In the genomic region with DNA sequence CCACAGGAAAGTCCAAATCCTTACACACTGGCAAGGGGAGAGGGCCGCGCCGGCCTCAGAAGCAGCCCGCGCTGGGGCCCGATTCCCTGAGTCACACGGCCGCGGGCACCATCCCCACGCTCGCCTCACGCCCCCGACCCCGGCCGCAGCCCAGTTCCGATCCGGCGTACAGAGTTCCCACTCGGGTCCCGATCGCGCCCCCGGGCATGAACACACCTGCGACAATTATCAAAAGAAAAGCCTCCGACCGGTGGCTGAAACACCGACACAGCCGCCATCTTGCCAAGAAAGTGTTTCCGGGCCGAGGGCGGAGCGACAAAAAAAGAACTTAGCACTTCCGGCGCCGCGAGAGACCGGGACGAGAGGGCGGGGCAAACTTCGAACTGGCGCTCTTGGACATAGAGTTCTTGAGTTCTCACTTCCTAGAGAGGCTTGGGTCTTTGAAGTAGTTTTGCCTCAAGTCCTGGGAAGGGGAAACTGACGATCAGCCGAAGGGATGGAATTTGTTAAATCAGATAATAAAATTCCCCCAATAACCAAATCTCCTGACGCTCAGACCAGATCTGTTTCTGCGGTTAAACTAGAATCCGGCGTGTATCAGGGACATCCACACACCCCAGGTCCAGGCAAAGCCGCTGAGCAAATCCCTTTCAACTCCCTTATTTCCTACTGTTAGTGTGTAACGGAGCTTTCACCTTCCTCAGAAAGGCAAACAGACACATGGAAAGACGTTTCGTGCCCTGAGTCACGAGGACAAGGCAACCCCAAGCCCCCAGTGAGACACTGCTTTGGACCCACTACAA, we compare ENCODE assay signal across 8 mouse cellular contexts. TPM values are rescaled to one million over a fixed set of nuclear protein-coding genes. Genes with fewer than 3 reads are reported as not detected.
DNase-seq lines count a peak whose midpoint lies in the region; ATAC-seq and TF ChIP-seq lines count a peak whose summit lies in the region.

A gene (minus strand): TSS at position 463 of the 803 bp plus-strand sequence.

- H3K4me1 ChIP-seq in embryonic facial prominence, embryonic 14.5 days (ENCODE audit: control insufficient read depth, insufficient read depth, low read length): peaks cover 10% of the 10 kb centered on the region; the same call in 1 of the 2 replicates
- peaks cover 3% of the 10 kb centered on the region for H3K4me1 ChIP-seq in heart, adult 2 months (ENCODE audit: control insufficient read depth, insufficient read depth, low read length)
- peaks cover 21% of the 10 kb centered on the region for H3K4me1 ChIP-seq in limb, embryonic 13.5 days
- H3K4me1 ChIP-seq in midbrain, embryonic 16.5 days (ENCODE audit: control insufficient read depth, insufficient read depth, low read length): peaks cover 24% of the 10 kb centered on the region

- peaks cover 36% of the 10 kb centered on the region for H3K36me3 ChIP-seq in embryonic facial prominence, embryonic 14.5 days (ENCODE audit: control insufficient read depth, insufficient read depth, low read length)
- H3K36me3 ChIP-seq in heart, adult 2 months (ENCODE audit: control insufficient read depth, insufficient read depth, low read length): peaks cover 13% of the 10 kb centered on the region
- peaks cover 29% of the 10 kb centered on the region for H3K36me3 ChIP-seq in limb, embryonic 13.5 days
- H3K36me3 ChIP-seq in midbrain, embryonic 16.5 days (ENCODE audit: control insufficient read depth, insufficient read depth, low read length): peaks cover 14% of the 10 kb centered on the region

- DNase-seq in 3T3-L1 (ENCODE audit: low read depth, low spot score): peak; percentile 96
- peak; percentile 60 to 80 for DNase-seq in adrenal gland, postnatal 4 days (ENCODE audit: low spot score in 2 of 2)
- DNase-seq in embryonic facial prominence, embryonic 14.5 days (ENCODE audit: low spot score): peak; percentile 97
- DNase-seq in heart, adult 2 months: peak; percentile 87 to 90
- DNase-seq in kidney, adult 8-10 months: peak; percentile 90 to 93
- DNase-seq in spleen, postnatal 10 days (ENCODE audit: low spot score in 2 of 2): peak; percentile 75 to 94

- H3K79me2 ChIP-seq in heart, adult 2 months (replicated peaks; ENCODE audit: control insufficient read depth, insufficient read depth, low read length): peaks cover 4% of the 10 kb centered on the region

- no peak for TF ChIP-seq CTCF in heart, adult 2 months (IDR thresholded peaks at IDR 0.05)

- peak; percentile 89 for ATAC-seq in embryonic facial prominence, embryonic 14.5 days (ENCODE audit: low read depth)
- peak; percentile 93 for ATAC-seq in limb, embryonic 13.5 days (ENCODE audit: low FRiP score, low read depth)
- ATAC-seq in midbrain, embryonic 16.5 days: peak; percentile 81

- peak within 1 kb of the TSS; percentile 72 for H3K27ac ChIP-seq in embryonic facial prominence, embryonic 14.5 days (replicated peaks; ENCODE audit: low read depth, low read length)
- H3K27ac ChIP-seq in heart, adult 2 months: peak within 1 kb of the TSS; percentile 79
- H3K27ac ChIP-seq in limb, embryonic 13.5 days: peak within 1 kb of the TSS; percentile 59; the same call in 1 of the 2 replicates
- H3K27ac ChIP-seq in midbrain, embryonic 16.5 days (ENCODE audit: low read length): peak within 1 kb of the TSS; percentile 65

- intact Hi-C loops in heart, adult 2 months (cut with DNase I): loop anchor here (10.0 kb wide), 1 partner anchor 361 kb away; a partner anchor contains a TSS

- no peaks in the 10 kb centered on the region for H3K9me3 ChIP-seq in embryonic facial prominence, embryonic 14.5 days (ENCODE audit: control insufficient read depth, low read length)
- H3K9me3 ChIP-seq in limb, embryonic 13.5 days: peaks cover 3% of the 10 kb centered on the region; the same call in 1 of the 2 replicates
- no peaks in the 10 kb centered on the region for H3K9me3 ChIP-seq in midbrain, embryonic 16.5 days (replicated peaks; ENCODE audit: control insufficient read depth, low read length, poor library complexity, severe bottlenecking)

- TF ChIP-seq EP300 in heart, adult 2 months (IDR thresholded peaks at IDR 0.05; ENCODE audit: insufficient read depth, low read depth, low read length): no peak

- peak within 1 kb of the TSS; percentile 90 for H3K9ac ChIP-seq in embryonic facial prominence, embryonic 14.5 days (ENCODE audit: low read depth, low read length)
- peak within 1 kb of the TSS; percentile 92 for H3K9ac ChIP-seq in heart, adult 2 months (ENCODE audit: low read depth, low read length)
- peak within 1 kb of the TSS; percentile 90 for H3K9ac ChIP-seq in limb, embryonic 13.5 days
- H3K9ac ChIP-seq in midbrain, embryonic 16.5 days (ENCODE audit: low read depth, low read length): peak within 1 kb of the TSS; percentile 80

- H3K4me3 ChIP-seq in embryonic facial prominence, embryonic 14.5 days (ENCODE audit: low read depth, low read length): peak within 1 kb of the TSS; percentile 76
- H3K4me3 ChIP-seq in heart, adult 2 months: peak within 1 kb of the TSS; percentile 85
- H3K4me3 ChIP-seq in limb, embryonic 13.5 days: peak within 1 kb of the TSS; percentile 92
- H3K4me3 ChIP-seq in midbrain, embryonic 16.5 days (ENCODE audit: low read depth, low read length): peak within 1 kb of the TSS; percentile 68

- WGBS in embryonic facial prominence, embryonic 14.5 days: 2% methylated on average over 52 of the region's 52 CpGs
- WGBS in heart, adult 2 months: 2% methylated on average over 52 of the region's 52 CpGs
- 1% methylated on average over 52 of the region's 52 CpGs for WGBS in limb, embryonic 13.5 days
- WGBS in midbrain, embryonic 16.5 days: 1% methylated on average over 52 of the region's 52 CpGs

- no peaks in the 10 kb centered on the region for H3K27me3 ChIP-seq in embryonic facial prominence, embryonic 14.5 days (replicated peaks; ENCODE audit: control insufficient read depth, insufficient read depth, low read length)
- no peaks in the 10 kb centered on the region for H3K27me3 ChIP-seq in heart, adult 2 months (ENCODE audit: control insufficient read depth, insufficient read depth, low read length)
- no peaks in the 10 kb centered on the region for H3K27me3 ChIP-seq in limb, embryonic 13.5 days
- H3K27me3 ChIP-seq in midbrain, embryonic 16.5 days (ENCODE audit: control insufficient read depth, insufficient read depth, low read depth, low read length): no peaks in the 10 kb centered on the region

- peak within 1 kb of the TSS; percentile 80 for H3K4me2 ChIP-seq in embryonic facial prominence, embryonic 14.5 days (ENCODE audit: low read depth, low read length)
- peak within 1 kb of the TSS; percentile 74 for H3K4me2 ChIP-seq in limb, embryonic 13.5 days (replicated peaks)
- H3K4me2 ChIP-seq in midbrain, embryonic 16.5 days (ENCODE audit: low read length): peak within 1 kb of the TSS; percentile 76

- TF ChIP-seq POLR2A in heart, adult 2 months (IDR thresholded peaks at IDR 0.05; ENCODE audit: insufficient read depth, low read depth, low read length): peak; percentile 77

RNA-seq across cellular contexts. Expression of the gene that starts here (rescaled TPM):
- total RNA-seq in adrenal gland, postnatal 4 days (2021): 100 to 1,000 TPM; 262 to 277 TPM
- polyA plus RNA-seq in embryonic facial prominence, embryonic 14.5 days (2014; fragmentation: Nextera tagmentation; extraction: Ambion mirVana): 243 and 251 TPM in 2 replicates
- 100 to 1,000 TPM; 220 to 247 TPM for total RNA-seq in heart, adult 2 months (2021)
- polyA plus RNA-seq in heart, adult 2 months (2012; rRNA removed): 129 and 237 TPM in 2 replicates
- 282 and 290 TPM in 2 replicates for polyA plus RNA-seq in limb, embryonic 13.5 days (2015; fragmentation: Nextera tagmentation; extraction: Ambion mirVana)
- polyA plus RNA-seq in midbrain, embryonic 16.5 days (2015; fragmentation: Nextera tagmentation; extraction: Ambion mirVana): 260 and 275 TPM in 2 replicates

Comparison
In these comparisons a context has a peak if more than half of its experiments do, and no peak if none do; other contexts are left out.
1. Peak in every context shown above with its lines: DNase-seq, ATAC-seq, H3K4me3 ChIP-seq and H3K27ac ChIP-seq.